Mouse (Mus musculus): Measurements from ENCODE around the gene Tmem168. TPM values are rescaled to one million over a fixed set of nuclear protein-coding genes. Genes with fewer than 3 reads are reported as not detected.

Tmem168 gene
- polyA plus RNA-seq, 2 experiments = 5.1 to 12.3 TPM

DNA sequence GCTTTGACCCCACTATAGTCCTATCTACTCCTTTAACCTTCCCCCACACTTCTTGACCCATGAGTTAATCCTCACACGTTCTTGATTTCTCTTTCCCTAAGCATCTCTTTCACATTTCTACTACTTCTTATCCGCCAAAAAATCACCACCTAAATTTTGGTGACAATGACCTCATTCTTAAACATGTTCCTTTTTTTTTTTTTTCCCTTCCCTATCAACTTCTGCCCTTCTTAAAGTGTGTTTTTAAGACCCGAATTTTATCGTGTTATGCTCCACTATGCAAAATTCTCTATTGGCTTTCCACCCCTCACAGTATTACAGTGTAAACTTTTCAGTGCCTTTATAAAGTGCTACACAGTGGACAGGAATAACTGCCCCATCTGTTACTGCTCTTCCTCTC is 1.5 kb downstream of the Tmem168 start:
- 64% methylated on average over 4 of the region's 4 CpGs for WGBS (ENCODE audit: insufficient replicate concordance)
- no peak for DNase-seq (ENCODE audit: low read depth in 3 of 3, low spot score in 3 of 3)
- H3K4me3 ChIP-seq (ENCODE audit: insufficient read depth in 1 of 2, low read depth in 2 of 2, low read length in 2 of 2) = no peak overlapping the region; a peak in 1 of 4 replicates
- no peaks in the 10 kb centered on the region for H3K27me3 ChIP-seq (ENCODE audit: control insufficient read depth, insufficient read depth, low read length)
- TF ChIP-seq EP300 (IDR thresholded peaks at IDR 0.05; ENCODE audit: low read depth) = no peak
- TF ChIP-seq CTCF (IDR thresholded peaks at IDR 0.05; ENCODE audit: low read depth) = no peak
- H3K27ac ChIP-seq = no peak overlapping the region
- H3K4me2 ChIP-seq (ENCODE audit: low read depth) = peak overlapping the region; percentile 92
- H3K36me3 ChIP-seq (replicated peaks; ENCODE audit: control insufficient read depth, insufficient read depth, low read depth) = peaks cover 2% of the 10 kb centered on the region
- H3K4me1 ChIP-seq (replicated peaks; ENCODE audit: control insufficient read depth in 2 of 2, insufficient read depth in 2 of 2, low read length in 1 of 2) = peaks cover 16% of the 10 kb centered on the region in 2 experiments
- no peak for ATAC-seq (ENCODE audit: insufficient read depth)
- 0 out of 2 replicates have a peak overlapping the region, but pooled peaks have one; percentile 95 for H3K9ac ChIP-seq (replicated peaks)
- no peaks in the 10 kb centered on the region for H3K9me3 ChIP-seq (ENCODE audit: control insufficient read depth, low read length)

GRCm38 (mm10) chr6:13603134-13603533 is 4.8 kb downstream of the Tmem168 start:
- no peak overlapping the region for H3K9ac ChIP-seq (replicated peaks)
- no peaks in the 10 kb centered on the region for H3K9me3 ChIP-seq (ENCODE audit: control insufficient read depth, low read length)
- no peak for TF ChIP-seq CTCF (IDR thresholded peaks at IDR 0.05; ENCODE audit: low read depth)
- TF ChIP-seq EP300 (IDR thresholded peaks at IDR 0.05; ENCODE audit: low read depth) = no peak
- H3K4me3 ChIP-seq (ENCODE audit: insufficient read depth in 1 of 2, low read depth in 2 of 2, low read length in 2 of 2) = no peak overlapping the region
- DNase-seq (ENCODE audit: low read depth in 3 of 3, low spot score in 3 of 3) (no peak), ATAC-seq (ENCODE audit: insufficient read depth) (no peak)
- H3K4me1 ChIP-seq (replicated peaks; ENCODE audit: control insufficient read depth in 2 of 2, insufficient read depth in 2 of 2, low read length in 1 of 2) = peaks cover 7 to 11% of the 10 kb centered on the region in 2 experiments
- no peak overlapping the region for H3K4me2 ChIP-seq (ENCODE audit: low read depth)
- H3K36me3 ChIP-seq (replicated peaks; ENCODE audit: control insufficient read depth, insufficient read depth, low read depth) = peaks cover 2% of the 10 kb centered on the region
- WGBS (ENCODE audit: insufficient replicate concordance) = 75% methylated on average over 6 of the region's 6 CpGs
- H3K27me3 ChIP-seq (ENCODE audit: control insufficient read depth, insufficient read depth, low read length) = no peaks in the 10 kb centered on the region
- H3K27ac ChIP-seq = no peak overlapping the region

- ATAC-seq (ENCODE audit: insufficient read depth) (no peak), DNase-seq (ENCODE audit: low read depth in 3 of 3, low spot score in 3 of 3) (peak in 1 of 3 experiments; percentile 16)
- no peak overlapping the region for H3K27ac ChIP-seq
- 25% methylated on average over 6 of the region's 6 CpGs for WGBS (ENCODE audit: insufficient replicate concordance)
- peaks cover 3 to 6% of the 10 kb centered on the region in 2 experiments; a peak in 3 of 4 replicates for H3K4me1 ChIP-seq (replicated peaks; ENCODE audit: control insufficient read depth in 2 of 2, insufficient read depth in 2 of 2, low read length in 1 of 2)
- H3K27me3 ChIP-seq (ENCODE audit: control insufficient read depth, insufficient read depth, low read length) = no peaks in the 10 kb centered on the region
- TF ChIP-seq EP300 (IDR thresholded peaks at IDR 0.05; ENCODE audit: low read depth) (no peak), CTCF (IDR thresholded peaks at IDR 0.05; ENCODE audit: low read depth) (no peak)
- H3K9ac ChIP-seq (replicated peaks) = no peak overlapping the region; the same call in 1 of the 2 replicates
- no peak overlapping the region for H3K4me2 ChIP-seq (ENCODE audit: low read depth)
- no peak overlapping the region for H3K4me3 ChIP-seq (ENCODE audit: insufficient read depth in 1 of 2, low read depth in 2 of 2, low read length in 2 of 2)
- peaks cover 2% of the 10 kb centered on the region for H3K36me3 ChIP-seq (replicated peaks; ENCODE audit: control insufficient read depth, insufficient read depth, low read depth)
- H3K9me3 ChIP-seq (ENCODE audit: control insufficient read depth, low read length) = no peaks in the 10 kb centered on the region
Measured at GRCm38 (mm10) chr6:13601587-13601986, 6.3 kb downstream of the Tmem168 start.

DNA sequence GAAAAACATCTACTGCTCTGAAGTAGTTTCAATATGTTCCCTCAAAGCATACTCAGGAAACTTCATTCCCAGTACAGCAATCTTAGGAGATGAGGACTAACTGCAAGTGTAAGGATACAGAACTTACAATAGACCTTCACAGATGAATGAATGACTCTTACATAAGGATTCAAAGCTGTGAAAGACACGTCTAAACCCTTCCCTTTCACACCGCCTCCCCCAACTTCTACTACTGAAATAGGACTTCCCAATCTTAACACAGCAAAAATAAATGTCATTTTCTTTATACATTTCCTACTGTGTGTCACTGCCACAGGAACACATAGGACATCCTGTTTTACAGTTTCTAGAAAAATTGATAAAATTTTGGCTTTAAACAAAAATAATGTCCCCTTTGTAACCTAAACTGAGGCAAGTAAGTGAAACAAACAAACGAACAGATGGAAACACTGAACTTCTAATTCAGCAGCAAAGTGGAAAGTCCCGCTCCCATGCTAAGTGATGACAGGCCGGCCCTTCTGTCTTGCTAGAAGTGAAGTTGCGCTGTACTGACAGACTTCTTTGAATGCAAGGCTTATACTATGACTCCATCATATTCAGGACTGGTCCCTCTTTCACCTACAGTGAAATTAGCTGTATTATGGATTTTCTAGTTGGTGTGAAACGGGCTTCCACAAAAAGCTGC is 9.5 kb downstream of the Tmem168 start:
- TF ChIP-seq EP300 (IDR thresholded peaks at IDR 0.05; ENCODE audit: low read depth) (no peak), CTCF (IDR thresholded peaks at IDR 0.05; ENCODE audit: low read depth) (no peak)
- no peak for ATAC-seq (ENCODE audit: insufficient read depth)
- Histone ChIP-seq H3K4me2 (ENCODE audit: low read depth) (no peak overlapping the region), H3K4me3 (ENCODE audit: insufficient read depth in 1 of 2, low read depth in 2 of 2, low read length in 2 of 2) (no peak overlapping the region), H3K27ac (no peak overlapping the region), H3K36me3 (replicated peaks; ENCODE audit: control insufficient read depth, insufficient read depth, low read depth) (peaks cover 10% of the 10 kb centered on the region), H3K9me3 (ENCODE audit: control insufficient read depth, low read length) (no peaks in the 10 kb centered on the region), H3K27me3 (ENCODE audit: control insufficient read depth, insufficient read depth, low read length) (no peaks in the 10 kb centered on the region), H3K9ac (replicated peaks) (no peak overlapping the region), H3K4me1 (replicated peaks; ENCODE audit: control insufficient read depth in 2 of 2, insufficient read depth in 2 of 2, low read length in 1 of 2) (no peaks in the 10 kb centered on the region; a peak in 1 of 4 replicates)
- DNase-seq (ENCODE audit: low read depth in 3 of 3, low spot score in 3 of 3) = no peak
- 77% methylated on average over 7 of the region's 7 CpGs for WGBS (ENCODE audit: insufficient replicate concordance)

DNA sequence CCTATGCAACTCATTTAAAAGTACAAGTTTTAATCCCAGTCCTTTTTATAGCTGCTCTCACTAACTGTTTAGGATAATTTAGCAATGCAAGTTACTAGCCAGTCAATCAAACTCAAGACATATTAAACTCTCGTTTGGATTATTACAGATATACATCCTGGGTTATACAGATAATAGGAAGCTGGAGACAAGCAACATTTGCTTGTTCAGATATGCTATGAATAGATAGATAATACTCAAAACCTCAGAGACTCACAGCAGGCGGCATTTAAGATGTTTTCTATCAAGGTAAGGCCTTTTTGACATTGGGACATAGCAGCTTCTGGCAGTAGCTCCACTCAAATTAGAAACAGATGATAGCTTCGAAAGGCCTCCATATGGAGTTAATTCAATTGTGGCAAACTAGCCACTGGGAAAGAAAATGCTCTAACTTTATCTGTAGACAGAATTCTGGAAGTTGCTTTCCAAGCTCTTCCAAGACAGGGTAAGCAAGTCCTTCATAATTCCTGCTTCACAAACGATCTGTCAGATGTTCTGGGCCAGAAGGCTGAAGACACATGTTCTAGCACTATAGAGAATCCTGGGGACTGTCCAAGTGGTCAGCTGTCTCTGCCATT is 15.1 kb downstream of the Tmem168 start:
- TF ChIP-seq EP300 (IDR thresholded peaks at IDR 0.05; ENCODE audit: low read depth) (0 out of 2 replicates have a peak, but pooled peaks have one; percentile 16), CTCF (IDR thresholded peaks at IDR 0.05; ENCODE audit: low read depth) (no peak)
- H3K36me3 ChIP-seq (replicated peaks; ENCODE audit: control insufficient read depth, insufficient read depth, low read depth) = peaks cover 14% of the 10 kb centered on the region
- H3K9ac ChIP-seq (replicated peaks) = no peak overlapping the region
- H3K9me3 ChIP-seq (ENCODE audit: control insufficient read depth, low read length) = no peaks in the 10 kb centered on the region
- no peaks in the 10 kb centered on the region for H3K27me3 ChIP-seq (ENCODE audit: control insufficient read depth, insufficient read depth, low read length)
- H3K4me1 ChIP-seq (replicated peaks; ENCODE audit: control insufficient read depth in 2 of 2, insufficient read depth in 2 of 2, low read length in 1 of 2) = 0 out of 4 replicates have a peak, but pooled peaks cover 0 to under 1% of the 10 kb centered on the region in 2 experiments
- no peak overlapping the region for H3K27ac ChIP-seq
- ATAC-seq (ENCODE audit: insufficient read depth) (no peak; the same call in 1 of the 2 replicates), DNase-seq (ENCODE audit: low read depth in 3 of 3, low spot score in 3 of 3) (no peak)
- no peak overlapping the region for H3K4me3 ChIP-seq (ENCODE audit: insufficient read depth in 1 of 2, low read depth in 2 of 2, low read length in 2 of 2)
- 47% methylated on average over 4 of the region's 4 CpGs for WGBS (ENCODE audit: insufficient replicate concordance)
- H3K4me2 ChIP-seq (ENCODE audit: low read depth) = no peak overlapping the region

All from liver, embryonic 14.5 days (tissue).